ENCODE assay signal across 1 mouse cellular context in the genomic region with DNA sequence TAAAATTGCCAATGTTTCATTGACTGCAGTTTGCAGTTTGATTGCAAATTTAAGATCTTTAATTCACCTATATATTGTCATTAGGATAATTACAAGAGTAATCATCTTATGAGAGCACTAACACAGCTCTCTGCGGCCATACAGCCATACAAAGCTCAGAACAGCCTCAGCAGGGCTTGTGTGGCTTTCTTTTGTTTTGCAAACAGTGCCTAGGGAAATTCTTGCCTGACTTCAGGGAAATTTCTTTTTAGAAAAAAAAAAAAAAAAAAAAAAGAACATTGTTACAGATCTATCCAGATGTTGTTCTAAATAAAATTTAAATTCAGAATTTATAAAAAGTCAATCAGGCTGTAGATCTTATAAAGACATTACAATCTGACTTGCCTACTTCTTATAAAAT. TPM values are rescaled to one million over a fixed set of nuclear protein-coding genes. Genes with fewer than 3 reads are reported as not detected.
"Had no signal": no experiment of that assay in that cellular context is flagged by ENCODE, and none has a peak within 500 bp of the region (broad histone marks: within the 10 kb centered on the region; RNA-seq: fewer than 3 reads in every experiment).

No protein-coding gene starts in this region.

RNA-seq across cellular contexts. Expression of gene Olfr486, which starts 20.2 kb away (rescaled TPM):
- total RNA-seq: neutrophil, adult 5-6 weeks had no signal

RNA-seq across cellular contexts. Expression of gene Olfr487, which starts 21.7 kb away (rescaled TPM):
- total RNA-seq: neutrophil, adult 5-6 weeks had no signal

RNA-seq across cellular contexts. Expression of gene Olfr485, which starts 33.0 kb away (rescaled TPM):
- total RNA-seq: neutrophil, adult 5-6 weeks had no signal
